Mouse (Mus musculus): ENCODE measurements around the gene Dlg2.

DNA sequence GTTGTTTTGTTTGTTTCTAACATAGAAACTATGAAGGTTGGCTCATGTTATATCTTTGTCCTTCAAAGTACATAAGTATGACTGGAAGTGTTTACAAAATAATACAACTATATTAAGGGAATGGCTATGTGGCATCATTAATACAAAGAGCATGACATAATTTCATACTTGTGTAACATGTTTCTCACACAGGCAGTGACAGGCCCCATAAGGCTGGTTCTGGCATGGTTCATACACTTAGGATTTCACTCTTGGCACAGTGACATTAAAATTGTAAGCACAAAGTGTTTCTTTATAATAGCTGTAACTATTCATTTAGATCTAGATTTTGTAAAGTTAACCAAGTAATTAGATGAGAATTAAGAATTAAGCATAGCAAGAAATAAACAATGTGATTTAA lies 1678.1 kb downstream of the Dlg2 start:
- TF ChIP-seq CTCF (IDR thresholded peaks at IDR 0.05; ENCODE audit: borderline replicate concordance, insufficient read depth, low read depth, low read length) (no peak), POLR2A (IDR thresholded peaks at IDR 0.05; ENCODE audit: borderline replicate concordance, insufficient read depth, low read length) (no peak)
